Mouse (Mus musculus) embryonic fibroblast, embryonic 13.5 days (primary cell): Measurements from ENCODE around the gene St7l.

Source experiments
- CTCF ChIP-seq: IDR thresholded peaks from 2 replicates; pipeline ENCODE4 v1.5.1; 2011; ENCODE audit warnings: mild to moderate bottlenecking, control low read depth, low read length, moderate library complexity, borderline replicate concordance; ENCODE audit not compliant: insufficient read depth
- POLR2A ChIP-seq: IDR thresholded peaks from 2 replicates; pipeline ENCODE4 v1.6.1; 2011; ENCODE audit warnings: low read depth, mild to moderate bottlenecking, control low read depth, low read length, moderate library complexity

- TF ChIP-seq POLR2A: no peak
- TF ChIP-seq CTCF: no peak
Measured at GRCm38 (mm10) chr3:104950926-104951325, 87.1 kb downstream of the St7l start.
